Mouse (Mus musculus) thymus, postnatal 14 days (tissue): ENCODE data around the gene Upk3a.
A peak's percentile ranks its signal among the peaks of the same experiment; 100 is the strongest.
"Not testable (repeated sequence)": the region's sequence is repeated elsewhere in the genome, so short reads cannot be mapped to it uniquely, and the experiment has no call there.

Experiments
- DNase-seq: peaks from one replicate; pipeline ENCODE4 v3.0.0; 2021

The Upk3a gene

DNA sequence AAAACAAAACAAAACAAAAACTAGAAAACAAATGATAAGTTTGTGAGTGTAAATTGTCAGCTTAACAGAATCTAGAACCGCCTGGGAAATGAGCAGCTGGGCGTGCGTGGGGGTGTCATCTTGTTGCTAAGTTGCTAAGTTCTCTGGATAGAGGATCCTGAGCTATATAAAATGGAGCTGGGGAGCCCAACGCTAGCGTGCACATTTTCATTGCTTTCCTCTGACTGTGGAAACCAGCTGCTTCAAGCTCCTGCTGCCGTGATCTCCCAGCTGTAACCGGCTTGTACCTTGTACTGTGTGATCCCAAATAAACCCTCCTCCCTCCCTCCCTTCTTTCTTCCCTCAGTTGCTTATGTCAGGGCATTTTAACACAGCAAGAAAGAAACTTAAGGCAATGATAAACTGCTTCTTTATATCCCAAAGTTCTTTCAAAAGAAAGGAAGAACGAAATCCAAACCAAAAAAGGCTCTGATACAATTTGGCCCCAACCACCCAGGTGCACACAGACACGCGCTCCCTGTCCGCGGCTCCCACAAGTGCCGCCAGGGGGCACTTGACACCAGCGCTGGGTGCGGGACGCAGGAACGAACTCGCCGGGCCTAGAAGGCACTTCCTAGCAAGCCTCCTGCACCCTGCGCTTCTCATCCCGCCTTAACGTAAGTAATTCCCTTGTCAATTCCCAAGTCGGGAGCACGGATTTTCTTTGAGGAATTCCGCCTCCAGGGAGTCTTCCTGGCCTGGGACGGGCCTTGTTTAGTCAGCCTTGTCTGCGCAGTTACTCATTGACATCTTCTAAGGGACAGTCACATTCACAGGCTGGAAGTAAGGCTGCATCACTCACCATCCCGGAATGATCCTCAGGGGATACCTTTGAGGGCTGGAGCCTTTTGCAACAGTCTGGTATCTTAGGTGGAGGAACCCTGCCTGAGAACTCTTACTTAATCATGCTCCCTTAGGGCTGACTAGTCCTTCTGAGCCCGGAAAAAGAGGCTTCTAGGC is 15.7 kb upstream of the Upk3a start:
- peak; percentile 88 for DNase-seq

DNA sequence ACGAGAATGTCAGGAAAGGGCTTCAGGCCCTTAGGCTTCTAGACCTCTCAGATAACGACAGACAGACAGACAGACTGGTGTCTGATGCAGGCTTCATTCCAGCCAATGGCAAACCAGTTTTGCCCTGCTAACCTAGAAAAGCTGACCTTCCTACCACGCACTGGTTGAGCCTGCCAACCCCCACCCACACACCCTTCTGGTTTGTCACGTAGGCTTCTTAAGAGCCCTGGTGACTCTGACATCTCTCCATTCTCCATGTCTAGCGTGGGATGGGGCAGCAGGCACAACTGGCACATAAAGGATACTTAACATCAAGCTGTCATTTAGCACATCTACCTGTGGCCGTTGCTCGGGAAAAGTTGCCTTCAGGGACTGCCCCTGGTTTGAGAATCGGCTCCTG is 7.3 kb upstream of the Upk3a start:
- DNase-seq, result no peak

DNA sequence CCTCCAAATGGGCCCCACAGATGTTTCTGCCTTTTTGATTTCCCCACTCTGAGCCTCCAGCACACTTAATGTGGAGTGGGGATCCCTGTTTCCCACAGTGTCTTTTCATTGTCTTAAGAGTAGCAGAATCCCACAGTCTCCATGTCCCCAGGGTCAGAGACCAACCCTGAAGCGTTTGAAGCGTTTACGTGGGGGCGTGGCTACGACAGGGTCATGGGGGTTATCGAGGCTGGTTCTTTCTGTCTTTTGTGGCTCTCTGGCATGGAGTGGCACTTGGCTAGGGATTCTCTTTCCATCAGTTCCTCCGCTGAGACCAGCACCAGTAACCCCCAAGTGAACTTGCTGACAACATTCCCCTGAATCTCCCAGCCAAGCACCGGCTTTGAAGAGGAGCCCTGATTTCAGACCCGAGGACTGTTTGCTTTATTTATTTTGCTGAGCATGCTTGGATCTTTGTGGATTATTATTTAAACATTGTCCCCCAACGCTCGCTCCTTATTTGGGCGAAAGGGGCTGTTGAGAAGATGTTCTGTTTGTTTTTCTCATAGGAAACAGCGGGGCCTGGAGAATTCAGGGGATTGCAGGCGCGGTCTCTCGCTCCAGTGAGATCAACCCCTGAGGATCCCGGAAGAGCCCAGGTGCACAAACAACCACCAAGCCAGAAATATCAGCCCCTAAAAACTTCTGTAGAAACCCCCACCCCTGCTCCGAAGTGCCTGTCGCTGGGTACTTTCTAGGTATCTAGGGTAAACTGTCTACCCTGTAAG is 4.9 kb upstream of the Upk3a start:
- DNase-seq, result no peak

- DNase-seq, result no peak
Observed at GRCm38 (mm10) chr15:85012662-85013054, 4.3 kb upstream of the Upk3a start.

DNA sequence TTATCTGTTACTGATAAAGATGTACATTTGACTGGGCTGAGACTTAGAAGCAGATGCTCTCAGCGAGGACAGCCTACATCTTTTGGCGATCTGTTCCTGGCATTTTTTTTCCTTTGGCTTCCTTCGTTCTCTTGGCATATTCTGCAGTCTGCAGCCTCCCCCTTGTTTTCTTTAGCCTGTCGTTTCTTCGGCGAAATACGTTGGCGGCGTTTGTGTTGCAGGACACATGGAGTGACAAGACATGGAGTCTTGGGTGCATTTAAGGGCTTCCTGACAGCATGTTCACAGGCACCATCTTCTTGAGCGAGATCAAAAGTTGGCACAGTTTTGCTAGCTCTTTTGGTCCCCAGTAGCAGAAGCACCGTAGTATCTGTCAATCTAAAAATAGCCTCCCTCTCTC is 1.2 kb upstream of the Upk3a start:
- DNase-seq, result no peak

- DNase-seq, result no peak
Observed at GRCm38 (mm10) chr15:85022211-85022610, 5.3 kb downstream of the Upk3a start.

- DNase-seq, result no peak
Observed at GRCm38 (mm10) chr15:85026197-85026596, 9.3 kb downstream of the Upk3a start.

- DNase-seq, result no peak
Observed at GRCm38 (mm10) chr15:85027740-85028139, 10.8 kb downstream of the Upk3a start.

DNA sequence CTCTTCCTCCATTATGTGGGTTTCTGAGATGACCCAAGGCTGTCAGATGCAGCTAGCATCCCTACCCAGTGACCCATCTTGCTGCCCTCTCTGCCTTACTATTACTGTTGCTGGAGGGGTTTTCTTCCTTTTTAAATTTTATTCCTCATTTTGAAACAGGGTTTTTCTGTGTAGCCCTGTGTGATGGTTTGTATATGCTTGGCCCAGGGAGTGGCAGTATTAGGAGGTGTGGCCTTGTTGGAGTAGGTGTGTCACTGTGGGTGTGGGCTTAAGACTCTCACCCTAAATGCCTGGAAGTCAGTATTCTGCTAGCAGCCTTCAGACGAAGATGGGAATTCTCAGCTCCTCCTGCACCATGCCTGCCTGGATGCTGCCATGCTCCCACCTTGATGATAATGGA is 11.7 kb downstream of the Upk3a start, which contains the start of gene Fam118a:
Gene Fam118a (plus strand): TSS at position 301 of the 400 bp plus-strand sequence.
- DNase-seq, result not testable (repeated sequence)

DNA sequence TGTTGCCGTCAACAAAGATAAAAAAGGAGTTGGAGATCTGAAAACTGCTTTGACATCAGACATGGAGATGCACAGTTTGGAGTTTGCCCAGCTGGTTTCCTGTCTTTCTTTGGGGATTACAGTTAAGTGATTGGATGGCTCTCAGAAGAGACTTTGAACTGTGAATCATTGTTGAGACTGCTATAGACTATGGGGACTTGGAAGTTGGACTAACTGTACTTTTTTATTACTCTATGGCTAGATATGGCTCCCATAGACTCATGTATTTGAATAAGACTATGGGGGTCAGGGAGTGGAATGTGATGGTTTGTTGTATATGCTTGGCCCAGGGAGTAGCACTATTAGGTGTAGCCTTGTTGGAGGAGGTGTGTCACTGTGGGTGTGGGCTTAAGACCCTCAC is 13.7 kb downstream of the Upk3a start:
- DNase-seq, result not testable (repeated sequence)

GRCm38 (mm10) chr15:85031866-85032265 is 14.9 kb downstream of the Upk3a start:
- DNase-seq, result no peak

GRCm38 (mm10) chr15:85033916-85034315 is 17.0 kb downstream of the Upk3a start:
- not testable (repeated sequence) for DNase-seq

- peak; percentile 98 for DNase-seq
Observed at GRCm38 (mm10) chr15:85036566-85037342, 19.8 kb downstream of the Upk3a start.

- DNase-seq, result no peak
Observed at GRCm38 (mm10) chr15:85037343-85037690, 20.4 kb downstream of the Upk3a start.

DNA sequence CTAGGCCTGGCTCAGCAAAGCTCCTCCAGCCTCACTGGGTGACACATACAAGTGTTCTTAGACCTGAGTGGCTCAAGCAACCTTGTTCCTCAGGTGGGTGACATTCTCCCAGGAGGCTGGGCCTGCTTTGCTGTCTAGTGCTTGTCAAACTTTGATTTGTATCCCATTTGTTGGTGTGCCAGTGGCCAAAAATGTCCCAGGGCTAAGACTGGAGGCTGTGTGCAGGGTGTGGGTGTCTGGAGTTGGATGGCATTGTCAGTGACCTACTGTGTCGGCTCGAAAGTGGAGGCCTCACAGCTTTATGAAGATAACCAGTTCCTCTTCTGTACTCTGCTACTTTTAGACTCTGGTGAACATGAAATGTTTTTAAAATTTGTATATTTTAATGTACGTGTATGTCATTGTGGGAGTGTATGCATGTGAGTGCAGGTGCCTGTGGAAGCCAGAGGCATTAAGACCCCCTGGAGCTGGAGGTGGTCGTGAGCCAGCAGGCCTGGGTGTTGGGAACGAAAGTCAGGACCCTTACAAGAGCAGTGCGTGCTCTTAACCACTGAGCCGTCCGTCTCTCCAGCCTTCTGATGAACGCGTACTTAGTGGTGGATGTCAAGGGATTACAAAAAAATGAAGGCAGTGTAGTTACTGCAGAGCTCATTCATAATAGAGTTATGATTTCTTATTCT is 24.7 kb downstream of the Upk3a start:
- DNase-seq, result no peak

DNA sequence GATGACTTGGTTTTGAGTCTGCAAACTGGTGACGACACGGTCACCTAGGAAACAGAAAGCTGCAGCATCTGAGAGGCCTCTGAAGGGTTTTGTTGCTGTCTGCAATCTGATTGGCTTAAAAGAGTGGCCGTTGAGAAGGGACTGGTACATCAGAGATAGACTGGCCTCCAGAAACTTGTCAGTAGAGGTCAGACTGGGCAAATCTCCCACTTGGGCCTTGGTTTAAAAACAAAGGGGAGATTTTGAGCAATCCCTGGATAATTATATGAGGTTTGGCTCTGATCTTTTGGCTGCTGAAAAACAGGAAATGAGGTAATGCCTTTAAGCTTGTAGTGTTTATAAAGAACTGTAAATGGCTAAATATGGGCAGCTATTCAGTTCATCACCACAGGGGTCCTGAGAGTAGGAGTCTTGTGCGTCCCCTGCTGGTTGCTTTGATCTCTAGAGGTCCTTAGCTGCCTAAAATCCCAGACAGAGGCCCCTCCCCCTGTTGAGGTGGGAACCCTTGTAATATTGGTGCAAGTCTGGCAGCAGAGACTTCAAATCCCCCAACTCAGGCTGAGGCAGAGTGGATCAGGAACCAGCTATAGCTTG is 25.5 kb downstream of the Upk3a start:
- peak; percentile 72 for DNase-seq

DNA sequence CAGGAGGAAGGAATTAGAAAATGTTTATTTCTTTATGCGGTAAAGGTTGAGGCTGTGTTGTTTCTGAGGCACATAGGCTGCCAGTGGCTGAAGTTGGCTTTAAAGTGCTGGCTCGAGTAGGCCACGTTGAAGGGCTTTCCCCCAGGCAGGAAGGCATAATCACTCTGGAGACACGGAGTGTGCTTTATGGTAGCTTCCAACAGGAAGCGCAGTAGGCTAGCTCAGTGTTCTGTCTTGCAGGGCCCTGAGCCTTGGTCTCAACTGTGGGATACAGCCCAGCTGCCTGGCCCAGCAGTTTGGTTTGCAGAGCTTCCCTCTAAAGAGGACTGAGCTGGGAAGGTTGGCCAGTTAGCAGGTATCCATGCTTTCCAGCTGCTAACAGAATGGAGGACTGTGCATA is 26.2 kb downstream of the Upk3a start:
- no peak for DNase-seq

- DNase-seq, result no peak
Observed at GRCm38 (mm10) chr15:85043761-85044160, 26.8 kb downstream of the Upk3a start.

- no peak for DNase-seq
Observed at GRCm38 (mm10) chr15:85046230-85046950, 29.4 kb downstream of the Upk3a start.

DNA sequence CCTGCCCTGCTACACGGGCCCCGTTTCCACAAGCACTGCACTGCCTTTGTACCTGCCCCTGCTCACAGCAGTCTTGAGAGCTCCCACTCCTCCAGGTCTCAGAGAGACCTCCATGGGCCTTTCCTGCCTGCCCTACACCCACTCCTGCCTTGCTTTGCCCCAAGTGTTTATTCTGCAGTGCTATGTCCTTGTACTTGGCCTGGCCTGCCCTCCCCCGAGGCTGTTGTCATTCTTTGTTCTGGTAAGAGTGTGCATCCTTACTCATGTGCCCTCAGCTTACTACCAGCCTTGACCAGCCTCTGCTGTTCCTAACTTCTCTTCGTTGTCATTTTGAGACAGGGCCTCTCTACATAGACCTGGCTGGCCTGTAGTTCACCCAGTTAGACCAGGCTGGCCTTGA is 30.9 kb downstream of the Upk3a start:
- DNase-seq, result no peak

GRCm38 (mm10) chr15:85049758-85050157 is 32.8 kb downstream of the Upk3a start:
- DNase-seq, result no peak
